Mouse (Mus musculus): Measurements from ENCODE around the gene Lrrc75a.

The Lrrc75a gene

DNA sequence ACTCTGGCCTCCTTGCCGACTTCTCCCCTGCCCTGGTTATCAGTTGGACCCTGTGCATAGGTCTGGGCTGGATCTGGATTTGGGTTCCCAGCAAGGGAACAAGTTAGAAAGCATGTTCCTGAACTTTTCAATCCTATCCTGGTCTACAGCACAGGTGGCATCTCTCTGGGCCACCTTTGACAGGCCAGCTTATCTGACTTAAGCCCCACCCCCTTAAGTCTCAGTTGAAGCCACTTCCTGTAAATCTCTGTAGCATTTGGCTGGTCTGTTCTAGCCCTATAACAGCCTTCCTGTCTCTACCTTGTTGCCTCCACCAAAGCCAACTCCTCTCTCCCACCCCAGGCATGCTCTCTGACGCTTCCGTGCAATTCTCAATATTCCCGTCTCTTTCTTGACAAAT lies 49.8 kb downstream of the Lrrc75a start:
- no peak for DNase-seq (ENCODE audit: low spot score in 2 of 2)

DNA sequence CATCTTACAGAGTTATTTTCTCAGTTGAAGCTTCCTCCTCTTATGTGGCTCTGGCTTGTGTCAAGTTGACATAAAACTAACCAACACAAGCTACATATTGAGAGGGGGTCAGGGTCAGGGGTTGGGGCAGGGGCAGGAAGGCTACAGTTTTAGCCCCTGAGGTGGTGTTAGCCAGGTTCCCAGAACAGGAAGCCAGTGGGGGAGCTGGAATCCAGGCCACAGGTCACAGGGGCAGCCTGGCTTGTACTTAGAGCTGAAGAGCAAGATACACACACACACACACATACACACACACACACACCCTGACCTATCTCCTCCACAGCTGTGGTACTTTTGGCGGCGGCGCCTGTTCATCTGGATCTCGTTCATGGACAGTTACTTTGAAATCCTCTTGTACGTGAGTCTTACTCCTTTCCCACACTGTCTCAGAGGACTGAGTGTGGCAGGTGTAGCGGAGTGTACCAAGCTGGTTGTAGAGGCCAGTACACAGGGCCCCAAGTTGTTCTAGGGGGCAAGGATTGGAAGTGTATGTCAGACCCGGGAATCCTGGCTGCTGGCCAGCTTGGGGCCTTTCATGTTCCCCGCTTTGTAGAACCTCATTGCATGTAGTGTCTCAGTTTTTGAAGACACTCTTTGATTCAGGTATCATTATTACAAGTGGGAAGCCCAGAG lies 56.3 kb downstream of the Lrrc75a start:
- DNase-seq (ENCODE audit: low spot score in 2 of 2) = no peak

DNA sequence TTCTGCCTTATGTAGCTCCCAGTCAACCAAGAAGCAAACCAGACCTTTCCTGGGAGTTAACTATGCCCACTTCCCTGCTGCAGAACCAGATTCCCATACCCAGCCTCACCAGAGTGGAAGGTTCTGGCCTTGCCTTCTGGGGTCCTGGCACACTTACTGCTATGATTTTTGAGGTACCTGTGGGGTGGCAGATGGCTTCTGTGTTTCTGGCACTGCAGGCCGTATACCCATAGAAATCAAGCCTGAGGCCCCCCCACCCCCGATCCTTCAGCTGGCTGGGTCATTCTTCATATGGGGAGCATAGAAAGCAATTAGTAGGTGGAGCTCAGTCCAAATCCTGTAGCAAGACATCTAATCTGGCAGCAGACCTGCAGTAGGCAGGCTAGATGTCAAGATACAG lies 57.3 kb downstream of the Lrrc75a start:
- DNase-seq (ENCODE audit: low spot score in 2 of 2) = no peak

DNA sequence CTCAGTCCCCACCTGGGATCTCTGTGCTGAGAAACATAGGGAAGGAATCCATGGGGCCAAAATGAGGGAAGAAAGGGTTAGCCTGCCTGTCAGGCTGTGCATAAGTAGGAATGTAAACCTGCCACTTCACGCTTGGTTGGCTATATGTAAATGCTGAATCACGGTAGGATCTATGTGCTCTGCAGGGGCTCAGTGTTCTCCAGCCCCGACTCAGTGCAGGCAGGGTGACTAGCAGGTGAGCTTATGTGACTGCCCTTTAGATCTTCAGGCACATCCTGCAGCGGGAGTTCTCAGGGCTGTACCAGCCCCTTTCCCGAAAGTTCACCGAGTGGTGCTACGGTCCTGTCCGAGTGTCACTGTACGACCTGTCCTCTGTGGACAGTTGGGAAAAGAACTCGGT lies 58.9 kb downstream of the Lrrc75a start:
- DNase-seq (ENCODE audit: low spot score in 2 of 2) = no peak

DNA sequence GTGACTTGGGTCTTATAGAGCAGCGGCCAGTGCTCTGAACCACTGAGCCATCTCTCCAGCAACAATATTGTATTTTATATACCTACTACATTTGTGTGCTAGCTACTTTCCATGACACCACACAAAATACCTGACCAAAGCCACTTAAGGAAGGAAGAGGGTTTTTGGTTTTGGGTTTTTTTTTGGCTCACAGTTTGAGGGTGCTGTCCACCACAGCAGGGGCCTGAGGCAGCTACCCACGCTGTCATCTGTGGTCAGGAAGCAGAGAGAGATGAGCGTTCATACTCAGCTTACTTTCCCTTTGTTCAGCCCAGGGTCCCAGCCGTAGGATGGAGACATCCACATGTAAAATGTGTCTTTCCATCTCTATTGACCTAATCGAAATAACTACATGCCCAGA lies 61.3 kb downstream of the Lrrc75a start:
- no peak for DNase-seq (ENCODE audit: low spot score in 2 of 2)

DNA sequence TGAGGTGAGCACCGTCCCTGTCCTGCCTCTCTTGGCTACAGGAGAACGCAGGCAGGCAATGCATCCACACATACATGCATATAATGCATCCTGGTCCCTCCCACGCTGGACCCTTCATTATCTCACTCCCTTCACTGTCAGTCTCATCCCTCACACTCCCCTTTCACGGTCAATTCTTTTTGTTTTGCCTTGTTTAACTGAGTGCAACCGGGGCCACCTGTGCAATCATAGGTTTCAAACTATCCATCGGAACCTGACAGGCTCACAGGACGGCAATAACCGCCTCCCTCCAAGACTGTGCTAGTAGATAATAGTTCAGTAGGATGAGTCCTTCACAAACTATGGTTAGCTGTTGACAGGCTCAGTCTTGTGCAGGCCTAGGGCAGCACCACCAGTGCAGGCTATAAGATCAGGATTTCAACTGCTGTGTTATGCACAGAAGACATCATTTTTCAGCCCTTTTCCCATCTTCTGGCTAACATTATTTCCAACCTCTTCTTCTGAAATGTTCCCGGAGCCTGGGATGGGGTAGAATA lies 63.6 kb downstream of the Lrrc75a start:
- DNase-seq (ENCODE audit: low spot score in 2 of 2) = no peak

DNA sequence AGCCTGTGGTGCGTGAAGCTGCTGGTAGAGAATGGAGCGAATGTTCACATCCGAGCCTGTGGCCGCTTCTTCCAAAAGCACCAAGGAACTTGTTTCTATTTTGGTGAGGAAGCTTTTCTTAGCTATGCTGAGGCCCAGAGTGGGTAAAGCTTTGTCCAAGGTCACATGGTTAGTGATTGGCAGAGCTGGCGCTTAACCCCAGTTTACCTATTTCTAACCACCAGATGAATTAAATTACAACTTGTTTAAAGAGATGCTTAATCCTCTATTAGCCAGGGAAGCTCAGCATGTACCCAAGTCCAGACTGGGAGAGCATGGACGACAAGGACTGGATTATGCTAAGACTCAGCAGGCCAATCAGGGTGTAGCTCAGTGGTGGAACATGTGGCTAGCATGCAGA lies 65.3 kb downstream of the Lrrc75a start:
- DNase-seq (ENCODE audit: low spot score in 2 of 2) = no peak

DNA sequence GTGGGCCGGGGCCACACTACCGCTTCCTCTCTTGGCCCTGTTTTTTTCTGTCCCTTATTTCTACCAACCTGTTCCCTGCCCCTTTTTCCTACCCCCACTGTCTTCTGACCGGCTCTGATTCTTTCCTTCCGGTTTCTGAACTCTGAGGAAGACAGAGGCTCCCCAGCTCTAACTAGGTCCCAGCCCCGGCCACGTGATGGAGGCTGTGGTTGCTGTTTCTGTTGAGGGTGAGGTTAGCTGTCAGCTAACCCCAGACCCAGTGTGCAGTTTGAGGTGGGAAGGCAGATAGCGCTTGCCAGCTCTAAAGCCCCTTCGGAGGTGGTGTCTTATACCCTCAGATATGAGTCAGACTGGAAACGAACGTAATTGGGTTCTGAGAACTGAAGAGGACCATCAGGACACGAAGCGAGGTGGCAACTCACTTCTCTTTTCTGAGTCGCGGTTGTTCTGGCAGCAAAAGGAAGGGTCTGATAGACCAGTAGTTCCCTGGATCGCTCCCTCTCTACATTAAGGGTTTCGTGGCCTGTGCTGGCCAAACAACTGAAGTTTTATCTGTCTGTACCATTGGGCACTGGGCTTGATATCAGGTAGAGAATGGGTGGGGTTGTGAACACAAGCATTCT lies 71.7 kb downstream of the Lrrc75a start:
- DNase-seq (ENCODE audit: low spot score in 2 of 2) = peak; percentile 10 to 28

DNA sequence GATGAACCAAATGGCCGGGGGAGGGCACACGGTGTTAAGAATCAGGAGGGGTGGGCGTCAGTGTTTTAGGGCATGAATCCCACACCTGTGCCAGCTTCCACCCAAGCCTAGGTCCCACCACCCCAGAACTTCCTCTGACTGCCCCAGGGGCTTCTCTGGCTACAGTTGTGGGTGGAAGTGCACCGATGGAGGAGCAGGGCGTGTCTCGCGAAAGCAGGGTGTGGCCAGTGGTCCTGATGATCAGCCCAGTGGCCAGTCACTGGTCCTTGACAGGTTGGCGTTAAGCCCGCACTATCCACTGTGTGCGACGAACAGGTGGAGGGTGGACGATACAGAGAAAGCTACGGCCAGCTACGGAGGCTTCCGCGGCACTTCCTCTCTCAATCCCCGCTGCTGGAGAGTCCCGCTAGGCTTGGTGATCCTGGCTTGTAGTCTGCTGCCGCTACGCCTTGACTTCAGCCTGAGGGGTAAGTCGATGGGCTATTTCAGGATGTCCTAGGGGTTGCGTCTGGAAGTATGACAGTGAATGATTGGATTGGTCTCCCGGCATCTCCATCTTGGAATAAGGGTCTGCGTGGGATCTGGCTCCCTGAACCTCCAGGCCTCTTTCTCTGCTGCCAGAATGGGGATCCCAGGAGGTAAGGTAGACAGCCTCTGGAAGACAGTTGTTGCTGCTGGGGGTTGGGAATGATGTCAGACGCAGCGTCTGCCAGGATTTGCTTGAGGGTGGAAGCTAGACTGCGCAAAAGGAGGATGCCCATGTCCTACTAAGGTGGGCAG lies 72.5 kb downstream of the Lrrc75a start:
- DNase-seq (ENCODE audit: low spot score in 2 of 2) = peak; percentile 36 to 39

DNA sequence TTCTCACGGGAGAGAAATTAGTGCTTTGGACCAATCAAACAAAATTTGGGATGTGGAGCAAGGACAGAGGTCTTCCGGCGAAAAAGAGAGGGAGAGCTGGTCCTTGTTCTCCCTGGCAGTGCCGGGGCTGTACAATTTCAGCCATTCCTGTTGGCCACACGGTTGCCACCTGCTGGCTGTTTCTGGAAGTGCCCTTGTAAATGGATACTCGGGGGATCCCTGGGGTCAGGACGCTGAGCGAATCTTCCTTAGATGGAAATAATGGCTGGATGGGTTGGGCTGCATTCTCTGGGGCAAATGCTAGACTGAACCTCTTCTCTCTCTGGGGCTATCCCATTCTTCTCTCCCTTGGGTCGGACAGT lies 73.0 kb downstream of the Lrrc75a start:
- peak; percentile 83 to 91 for DNase-seq (ENCODE audit: low spot score in 2 of 2)

DNA sequence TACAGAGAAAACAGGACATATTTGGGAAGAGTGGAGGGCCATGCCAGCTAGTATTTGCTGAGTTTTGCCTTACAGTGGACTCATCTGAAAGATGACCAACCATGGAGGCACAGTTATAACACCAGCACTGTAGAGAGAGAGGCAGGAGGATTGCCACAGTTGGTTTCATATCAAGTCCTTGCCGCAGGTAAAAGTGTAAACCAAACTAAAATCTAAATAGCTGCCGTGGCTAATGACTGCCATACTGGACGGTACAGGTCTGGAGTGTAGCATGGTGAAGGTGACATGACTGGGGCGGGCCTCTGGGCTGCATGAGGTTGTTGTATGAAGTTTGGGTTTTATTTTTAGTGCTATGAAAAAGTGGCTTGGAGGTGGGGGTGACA lies 73.6 kb downstream of the Lrrc75a start:
- DNase-seq (ENCODE audit: low spot score in 2 of 2) = no peak

DNA sequence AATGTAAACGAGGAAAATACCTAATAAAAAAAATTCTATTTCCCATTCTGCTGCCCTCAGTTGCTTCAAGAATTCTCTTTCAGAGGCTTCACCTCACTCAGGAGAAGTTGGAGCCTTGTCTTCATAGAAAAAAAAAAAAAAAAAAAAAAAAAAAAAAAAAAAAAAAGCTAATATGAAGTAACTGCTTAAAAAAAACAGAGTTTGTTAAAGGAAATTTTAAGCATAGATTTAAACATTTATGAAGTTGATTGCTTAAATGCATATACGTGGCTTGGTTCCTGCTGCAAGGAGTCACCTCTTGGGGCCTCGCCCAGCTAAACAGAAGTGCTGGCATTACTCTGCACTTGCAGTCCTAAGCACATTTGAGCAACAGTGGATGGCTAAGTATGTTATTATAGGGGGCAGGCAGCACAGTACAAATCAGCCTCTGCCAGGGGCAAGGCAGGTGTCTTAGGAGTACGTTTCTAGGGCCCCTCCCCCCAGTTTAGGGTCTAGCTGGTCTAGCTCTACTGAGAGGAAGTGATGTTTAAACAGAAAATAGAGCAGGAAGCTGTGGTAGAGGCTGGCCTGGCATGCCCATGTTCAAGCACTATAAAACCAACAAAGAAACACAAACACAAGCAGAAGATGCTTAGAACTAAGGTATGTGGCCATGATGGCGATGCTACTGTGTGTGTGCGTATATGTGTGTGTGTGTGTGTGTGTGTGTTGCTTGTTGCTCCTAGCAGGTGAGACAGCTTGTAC lies 74.2 kb downstream of the Lrrc75a start, which contains the start of gene Trpv2:
Gene Trpv2, plus strand, starts transcription at position 528 of the 744 bp plus-strand sequence.
- DNase-seq (ENCODE audit: low spot score in 2 of 2) = no peak

DNA sequence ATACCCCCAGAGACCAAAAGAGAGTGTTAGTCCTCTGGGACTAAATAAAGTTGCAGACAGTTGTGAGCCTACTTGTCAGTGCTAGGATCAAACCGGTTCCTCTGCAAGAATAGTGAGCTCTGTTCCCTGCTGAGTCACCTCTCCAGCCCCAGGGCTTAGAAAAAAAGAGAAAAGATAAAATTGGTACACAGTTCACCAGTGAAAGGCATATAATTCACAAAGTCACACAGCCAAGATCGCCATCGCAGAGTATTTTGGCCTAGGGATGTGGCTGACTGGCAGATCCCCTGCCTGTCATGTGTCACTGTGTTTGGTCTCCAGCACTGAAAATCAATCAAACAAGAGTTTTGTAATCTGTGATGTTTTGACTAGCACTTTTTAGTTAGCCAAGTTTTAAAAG lies 80.0 kb downstream of the Lrrc75a start:
- no peak for DNase-seq (ENCODE audit: low spot score in 2 of 2)

DNA sequence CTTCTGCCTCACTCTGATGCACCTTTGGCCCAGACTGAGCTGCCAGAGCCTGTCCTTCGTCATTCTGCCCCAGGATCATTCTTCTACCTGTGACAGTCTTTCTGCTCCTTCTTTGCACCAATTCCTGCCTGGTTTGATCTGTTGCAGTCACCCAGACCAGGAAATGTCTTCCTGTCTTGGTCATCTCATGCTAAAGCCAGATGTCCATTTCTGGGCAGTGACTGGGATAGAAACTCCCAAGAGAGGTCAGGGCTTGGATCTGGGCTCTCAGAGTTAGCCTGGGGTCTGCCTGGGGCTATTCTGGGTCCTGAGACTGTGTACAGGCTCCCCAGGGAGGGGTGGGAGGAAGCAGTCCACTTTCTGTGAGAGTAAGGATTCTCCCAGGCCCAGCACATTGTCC lies 82.1 kb downstream of the Lrrc75a start:
- DNase-seq (ENCODE audit: low spot score in 2 of 2) = no peak

DNA sequence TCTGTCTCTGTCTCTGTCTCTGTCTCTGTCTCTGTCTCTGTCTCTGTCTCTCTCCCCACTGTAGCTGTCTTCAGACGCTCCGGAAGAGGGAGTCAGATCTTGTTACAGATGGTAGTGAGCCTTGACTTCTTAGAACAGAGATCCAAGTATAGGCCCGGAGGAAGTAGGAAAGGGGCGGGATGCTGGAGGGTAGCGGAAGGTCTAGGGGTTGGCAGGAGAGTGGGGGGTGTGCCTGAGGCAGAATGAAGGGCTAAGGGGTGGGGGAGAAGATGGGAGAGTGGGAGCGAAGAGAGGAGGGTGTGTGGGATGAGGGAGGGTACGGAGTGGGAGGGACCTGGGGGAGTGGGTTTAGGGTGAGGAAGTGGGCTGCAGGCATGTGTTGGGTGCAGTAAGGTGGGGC lies 82.6 kb downstream of the Lrrc75a start:
- no peak for DNase-seq (ENCODE audit: low spot score in 2 of 2)

DNA sequence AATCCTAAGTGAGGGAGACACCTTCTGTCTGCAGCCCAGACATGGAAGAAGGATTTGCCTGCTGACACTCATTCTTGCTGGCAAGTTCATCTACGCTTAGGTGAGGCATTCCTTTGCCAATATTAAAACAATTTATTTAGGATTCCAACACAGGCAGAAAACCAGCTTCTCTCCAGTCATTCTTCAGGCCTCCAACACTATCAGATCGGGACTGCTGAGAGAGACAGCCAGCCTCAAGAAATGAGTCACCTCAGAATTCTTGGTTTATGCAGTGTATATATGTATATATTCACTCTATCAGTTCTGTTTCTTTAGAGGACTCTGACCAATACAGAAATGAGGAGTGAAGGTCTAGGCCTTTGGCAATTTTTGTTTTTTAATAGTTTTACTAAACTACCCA lies 84.7 kb downstream of the Lrrc75a start:
- DNase-seq (ENCODE audit: low spot score in 2 of 2) = no peak

DNA sequence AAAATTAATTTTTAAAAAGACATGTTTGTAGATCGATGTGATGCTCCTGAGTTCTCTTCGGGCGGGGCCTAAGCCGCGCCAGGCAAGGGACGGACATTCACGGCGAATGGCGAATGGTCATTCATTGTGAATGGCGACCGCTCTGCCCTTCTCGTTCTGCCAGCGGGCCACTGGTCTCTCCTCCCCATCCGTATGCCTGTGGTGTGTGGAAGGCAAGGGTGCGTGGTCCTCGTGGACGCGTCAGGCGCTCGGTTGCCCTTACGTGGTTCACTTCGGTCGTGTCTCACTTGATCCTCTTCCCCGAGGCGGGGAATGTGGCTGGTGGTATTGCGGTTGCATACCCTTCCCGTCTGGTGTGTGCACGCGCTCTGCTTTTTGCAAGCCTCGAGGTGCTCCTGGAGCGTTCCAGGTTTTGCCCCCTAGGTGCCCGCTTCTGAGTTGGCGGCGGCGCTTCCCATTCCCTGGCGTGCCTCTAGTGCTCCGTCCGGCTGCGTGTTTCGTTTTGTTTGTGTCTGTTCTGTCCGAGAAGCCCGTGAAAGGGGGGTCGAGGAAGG lies 87.8 kb downstream of the Lrrc75a start:
- no peak for DNase-seq (ENCODE audit: low spot score in 2 of 2)

DNA sequence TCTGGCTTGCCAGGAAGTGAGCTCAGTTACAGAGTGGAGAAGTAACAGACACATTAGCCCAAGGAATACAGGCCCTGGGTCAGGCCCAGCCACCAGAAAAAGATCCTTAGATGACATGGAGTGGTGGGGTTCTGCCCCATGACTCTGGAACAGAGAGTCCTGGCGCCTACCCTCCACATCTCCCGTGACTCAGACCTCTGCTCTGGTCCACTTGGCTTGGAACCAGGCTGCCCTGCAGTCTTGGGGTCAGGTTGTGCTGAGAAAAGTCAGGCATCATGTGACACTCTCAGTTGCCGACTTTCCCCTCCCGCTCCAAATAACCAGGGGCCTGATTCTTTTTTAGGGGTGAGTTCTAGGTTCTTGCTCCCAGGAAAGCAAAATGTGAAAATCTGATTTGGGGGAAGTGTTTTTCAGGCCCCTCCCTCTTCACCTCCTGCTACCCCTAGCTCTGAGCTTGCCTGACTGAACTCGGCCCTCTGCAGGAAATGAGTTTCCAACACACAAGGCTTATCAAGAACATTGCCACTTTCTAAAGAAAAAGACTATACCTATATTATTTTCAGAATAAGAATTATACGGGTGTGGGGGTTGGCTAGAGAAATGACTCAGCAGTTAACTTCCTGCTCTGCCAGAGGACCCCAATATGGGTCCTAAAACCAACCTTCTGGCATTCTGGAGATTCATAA lies 89.2 kb downstream of the Lrrc75a start:
- no peak for DNase-seq (ENCODE audit: low spot score in 2 of 2)

DNA sequence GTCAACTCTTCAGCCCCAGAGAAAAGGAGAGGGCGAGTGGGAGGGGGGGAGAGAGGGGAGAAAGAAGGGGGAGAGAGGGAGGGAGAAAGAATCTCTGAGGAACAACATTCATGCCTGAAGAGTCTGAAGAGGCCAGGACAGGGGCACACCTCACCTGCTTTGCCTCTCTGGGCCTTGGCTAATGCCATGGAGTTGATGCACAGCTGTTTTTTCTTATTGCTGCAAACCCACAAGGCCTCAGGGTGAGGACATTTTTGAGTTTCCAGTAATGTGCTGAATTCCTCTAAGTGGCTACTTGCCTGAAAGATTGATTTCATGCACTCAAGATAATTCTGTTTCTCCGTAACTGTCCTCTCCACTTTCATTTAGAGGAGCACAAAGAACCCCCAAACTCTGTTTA lies 90.2 kb downstream of the Lrrc75a start:
- no peak for DNase-seq (ENCODE audit: low spot score in 2 of 2)

DNA sequence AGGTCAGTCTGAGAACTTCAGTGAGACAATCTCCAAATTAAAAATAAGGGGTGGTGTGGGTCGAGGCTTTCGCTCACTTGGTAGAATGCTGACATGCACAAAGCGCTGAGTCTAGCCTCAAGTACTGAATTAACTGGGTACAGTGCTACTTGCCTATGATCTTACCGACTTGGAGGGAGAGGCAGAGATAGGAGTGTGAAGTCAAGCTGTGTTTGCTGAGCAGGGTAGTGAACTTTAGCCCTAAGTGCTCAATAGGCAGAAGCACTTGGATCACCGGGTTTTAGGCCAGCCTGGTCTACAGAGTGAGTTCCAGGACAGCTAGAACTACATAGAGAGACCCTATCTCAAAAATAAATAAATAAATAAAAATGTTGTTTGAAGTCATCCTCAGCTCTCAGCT lies 91.1 kb downstream of the Lrrc75a start:
- DNase-seq (ENCODE audit: low spot score in 2 of 2) = no peak

DNA sequence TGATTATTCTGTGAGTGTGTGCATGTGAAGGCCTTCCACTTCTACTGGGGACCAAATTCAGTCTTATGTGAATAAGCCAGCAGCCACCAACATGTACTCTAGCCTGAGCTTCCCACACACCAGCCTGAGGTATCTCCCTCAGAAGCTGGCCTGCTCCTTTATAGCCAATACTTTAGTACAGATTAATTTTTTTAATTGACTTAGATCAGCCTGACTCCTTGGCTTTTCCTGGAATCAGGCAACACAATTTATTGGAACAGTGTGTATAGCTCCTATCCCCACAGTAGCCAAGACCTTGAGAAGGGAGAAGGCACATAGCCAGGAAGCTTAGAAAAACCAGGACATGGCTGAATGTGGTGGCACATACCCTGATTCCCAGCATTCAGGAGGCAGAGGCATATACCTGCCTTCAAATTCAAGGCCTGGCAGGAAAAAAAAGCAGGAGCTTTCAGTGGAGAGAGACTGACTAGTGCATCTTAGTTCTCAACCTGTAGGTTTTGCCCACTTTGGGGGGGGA lies 92.4 kb downstream of the Lrrc75a start:
- no peak for DNase-seq (ENCODE audit: low spot score in 2 of 2)
